In the genomic region with DNA sequence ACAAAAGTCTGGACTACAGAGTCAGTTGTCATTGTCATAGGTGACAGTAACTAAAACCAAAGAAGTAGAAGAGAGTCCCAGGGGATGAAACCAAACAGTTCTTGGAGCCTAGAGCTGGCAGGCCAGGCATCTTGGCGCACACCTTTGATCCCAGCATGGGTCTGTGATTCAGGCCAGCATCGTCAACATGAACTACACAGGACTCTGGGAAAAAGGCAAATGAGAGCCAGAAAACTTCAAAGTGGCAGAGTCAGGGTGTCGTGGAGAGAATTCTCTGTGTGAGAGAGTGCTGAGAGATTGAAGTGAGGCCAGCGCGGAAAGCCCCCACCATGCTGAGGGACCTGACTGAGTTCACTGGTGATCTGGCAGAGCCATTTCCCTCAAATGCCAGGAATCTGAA, we compare ENCODE assay signal across 18 mouse cellular contexts. TPM values are rescaled to one million over a fixed set of nuclear protein-coding genes. Genes with fewer than 3 reads are reported as not detected.
DNase-seq lines count a peak whose midpoint lies in the region; ATAC-seq lines count a peak whose summit lies in the region.
"Had no signal": no experiment of that assay in that cellular context is flagged by ENCODE, and none has a peak within 500 bp of the region (broad histone marks: within the 10 kb centered on the region; RNA-seq: fewer than 3 reads in every experiment).

No protein-coding gene starts in this region.

- H3K9ac ChIP-seq in midbrain, embryonic 14.5 days (replicated peaks; ENCODE audit: low read length) = no peak overlapping the region
- H3K9ac ChIP-seq: hindbrain, embryonic 13.5 days; liver, embryonic 15.5 days; midbrain, embryonic 12.5 days; neural tube, embryonic 13.5 days had no signal

- no peak overlapping the region for H3K4me2 ChIP-seq in midbrain, embryonic 14.5 days (ENCODE audit: low read length)
- H3K4me2 ChIP-seq: hindbrain, embryonic 13.5 days; liver, embryonic 15.5 days; midbrain, embryonic 12.5 days; neural tube, embryonic 13.5 days had no signal

- no peak overlapping the region for H3K27ac ChIP-seq in heart, embryonic 10.5 days
- no peak overlapping the region for H3K27ac ChIP-seq in midbrain, embryonic 14.5 days (replicated peaks; ENCODE audit: low read depth, low read length)
- H3K27ac ChIP-seq: forebrain, embryonic 10.5 days; hindbrain, embryonic 13.5 days; liver, embryonic 15.5 days; midbrain, embryonic 12.5 days; neural tube, embryonic 13.5 days had no signal

- no peaks in the 10 kb centered on the region; the same call in 1 of the 2 replicates for H3K36me3 ChIP-seq in heart, embryonic 10.5 days
- H3K36me3 ChIP-seq in midbrain, embryonic 14.5 days (ENCODE audit: control insufficient read depth, insufficient read depth, low read length) = no peaks in the 10 kb centered on the region
- H3K36me3 ChIP-seq: forebrain, embryonic 10.5 days; liver, embryonic 15.5 days; midbrain, embryonic 12.5 days had no signal

- H3K4me3 ChIP-seq in heart, embryonic 10.5 days = no peak overlapping the region
- no peak overlapping the region for H3K4me3 ChIP-seq in midbrain, embryonic 14.5 days (replicated peaks; ENCODE audit: low read depth, low read length)
- H3K4me3 ChIP-seq: forebrain, embryonic 10.5 days; hindbrain, embryonic 13.5 days; liver, embryonic 15.5 days; midbrain, embryonic 12.5 days; neural tube, embryonic 13.5 days had no signal

- peak; percentile 47 for DNase-seq in heart, embryonic 10.5 days (ENCODE audit: low spot score)
- DNase-seq in heart, postnatal 10 days = no peak
- peak; percentile 46 for DNase-seq in Muller cell, postnatal 12 days (ENCODE audit: inconsistent ontology term)
- DNase-seq in cerebellum, adult 11 months = peak; percentile 64
- peak; percentile 77 to 87 for DNase-seq in cerebellum, postnatal 10 days
- no peak for DNase-seq in embryo, embryonic 10 days (ENCODE audit: low spot score)
- no peak for DNase-seq in midbrain, embryonic 14.5 days
- DNase-seq: B cell, adult 2 months; gastrocnemius, postnatal 36 days; right cerebral cortex, postnatal 14 days; spleen, adult 18-20 months; thymus, postnatal 25 days had no signal

- intact Hi-C loops in heart, postnatal 10 days (cut with DNase I) = no loop called here

- ATAC-seq in midbrain, embryonic 14.5 days (ENCODE audit: low FRiP score, low TSS enrichment) = no peak
- ATAC-seq: intestine, postnatal 0 days had no signal

- peaks cover 5% of the 10 kb centered on the region for H3K4me1 ChIP-seq in heart, embryonic 10.5 days
- H3K4me1 ChIP-seq in midbrain, embryonic 14.5 days (ENCODE audit: control insufficient read depth, insufficient read depth, low read length) = no peaks in the 10 kb centered on the region
- H3K4me1 ChIP-seq: hindbrain, embryonic 13.5 days; midbrain, embryonic 12.5 days; neural tube, embryonic 13.5 days had no signal

- 76% methylated on average over 5 of the region's 5 CpGs for WGBS in heart, embryonic 10.5 days
- WGBS in midbrain, embryonic 14.5 days = 89% methylated on average over 5 of the region's 5 CpGs

- no peaks in the 10 kb centered on the region; the same call in 1 of the 2 replicates for H3K9me3 ChIP-seq in heart, embryonic 10.5 days
- no peaks in the 10 kb centered on the region for H3K9me3 ChIP-seq in midbrain, embryonic 14.5 days (ENCODE audit: control insufficient read depth, low read length)
- H3K9me3 ChIP-seq: liver, embryonic 15.5 days; midbrain, embryonic 12.5 days had no signal

- no peaks in the 10 kb centered on the region for H3K27me3 ChIP-seq in heart, embryonic 10.5 days (ENCODE audit: insufficient read depth, poor library complexity, severe bottlenecking)
- no peaks in the 10 kb centered on the region for H3K27me3 ChIP-seq in midbrain, embryonic 14.5 days (ENCODE audit: control insufficient read depth, insufficient read depth, low read length)
- H3K27me3 ChIP-seq: hindbrain, embryonic 13.5 days; liver, embryonic 15.5 days; midbrain, embryonic 12.5 days; neural tube, embryonic 13.5 days had no signal

RNA-seq across cellular contexts. Expression of gene Klf9, which starts 29.4 kb away (rescaled TPM):
- 1.4 and 1.6 TPM in 2 replicates for polyA plus RNA-seq in heart, embryonic 10.5 days (2016; fragmentation: Nextera tagmentation; extraction: Ambion mirVana)
- 100 to 1,000 TPM in 1 of 2 experiments, 10 to 100 TPM in 1; 67.7 to 119 TPM for total RNA-seq in heart, postnatal 10 days (2021)
- 0.93 and 1.2 TPM in 2 replicates for polyA plus RNA-seq in midbrain, embryonic 14.5 days (2014; fragmentation: Nextera tagmentation; extraction: Ambion mirVana)

Comparison
In these comparisons a context has a peak if more than half of its experiments do, and no peak if none do; other contexts are left out.
1. DNase-seq: peak in heart, embryonic 10.5 days (single experiment), Muller cell, postnatal 12 days (single experiment), cerebellum, adult 11 months (single experiment) and cerebellum, postnatal 10 days (2 of 2); none in heart, postnatal 10 days (0 of 2), embryo, embryonic 10 days (single experiment) and midbrain, embryonic 14.5 days (single experiment).